Mouse (Mus musculus): ENCODE measurements at regions not wholly inside any gene's neighbourhood (a gene's known extent, or its start where the extent isn't known, plus 50 kb on each side); places are given as distances from the start of the nearest gene placed in this dataset.

GRCm38 (mm10) chr1:29405807-29406206, 625.8 kb upstream of the Gm597 start:
- DNase-seq = no peak

- DNase-seq = no peak
Measured at GRCm38 (mm10) chr1:29404139-29404538, 624.1 kb upstream of the Gm597 start.

- DNase-seq = peak; percentile 10
Measured at GRCm38 (mm10) chr1:29363783-29364182, 583.7 kb upstream of the Gm597 start.

- no peak for DNase-seq
Measured at GRCm38 (mm10) chr1:29341587-29341986, 561.5 kb upstream of the Gm597 start.

GRCm38 (mm10) chr1:29340945-29341344, 560.9 kb upstream of the Gm597 start:
- no peak for DNase-seq

- DNase-seq = no peak
Measured at GRCm38 (mm10) chr1:29328930-29329329, 548.9 kb upstream of the Gm597 start.
